Mouse (Mus musculus) cerebellum, adult (tissue): ENCODE measurements around the gene C1qbp.

Experiments used
- ATAC-seq: cut with Nextera tagmentation; 2 replicates; pipeline ENCODE4 v1.9.2; 2017; ENCODE audit warnings: mild to moderate bottlenecking, moderate library complexity, mixed read lengths; ENCODE audit not compliant: insufficient number of reproducible peaks, low FRiP score, low TSS enrichment

Gene C1qbp

DNA sequence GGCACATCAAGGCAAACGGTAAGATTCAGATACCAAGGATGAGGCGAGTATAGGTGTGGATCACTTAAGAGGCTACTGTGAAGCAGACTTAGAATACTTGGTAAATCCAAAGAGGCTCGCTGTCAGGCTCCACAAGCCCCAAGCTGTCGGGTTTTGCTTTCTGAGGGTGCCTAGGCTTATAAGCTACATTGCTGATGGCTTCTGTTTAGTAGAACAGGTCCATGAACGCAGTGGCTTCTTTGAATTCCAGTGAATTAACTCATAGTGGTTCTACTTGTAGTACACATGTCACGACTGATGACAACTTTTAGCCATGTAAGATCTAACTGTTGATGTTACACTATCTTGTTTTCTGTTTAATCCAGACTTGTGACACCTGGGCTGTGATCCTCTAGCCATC is 5.5 kb downstream of the C1qbp start:
- ATAC-seq: no peak

DNA sequence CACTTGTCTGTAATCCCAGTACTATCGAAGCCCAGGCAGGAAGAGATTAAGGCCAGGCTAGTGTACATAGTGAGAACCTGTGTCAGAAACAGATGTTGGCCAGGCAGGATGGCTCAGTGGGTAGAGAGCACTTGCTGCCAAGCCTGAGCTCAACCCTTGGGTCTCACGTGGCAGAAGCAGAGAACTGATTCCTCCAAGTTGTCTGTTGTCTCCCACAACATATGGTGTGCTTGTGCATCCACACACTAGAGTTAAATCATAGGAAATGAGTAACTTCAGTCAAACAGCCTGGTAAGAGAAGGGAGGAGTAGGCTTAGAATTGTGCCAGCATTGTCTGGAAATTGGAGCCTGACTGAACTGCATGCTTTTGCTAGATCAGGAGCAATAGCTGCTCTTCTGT is 7.6 kb downstream of the C1qbp start:
- ATAC-seq: no peak

DNA sequence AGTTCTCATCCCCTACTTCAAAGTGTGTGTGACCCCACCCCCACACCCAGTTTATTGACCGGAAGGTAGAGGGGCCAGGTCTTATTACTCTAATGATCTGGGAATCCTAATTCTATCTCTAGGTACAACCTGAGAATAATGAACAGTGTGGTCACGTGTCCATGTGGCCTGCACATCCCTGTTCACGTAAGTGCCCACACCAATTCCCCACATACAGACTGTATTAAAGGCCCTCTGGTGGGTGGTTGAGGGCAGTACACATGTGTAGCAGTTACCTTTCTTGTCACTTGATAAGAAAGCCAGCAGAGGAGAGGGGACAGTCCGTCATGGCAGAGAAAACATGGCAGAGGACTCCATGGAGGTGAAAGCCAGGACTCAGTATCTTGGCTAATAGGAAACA is 8.9 kb downstream of the C1qbp start:
- ATAC-seq: no peak

DNA sequence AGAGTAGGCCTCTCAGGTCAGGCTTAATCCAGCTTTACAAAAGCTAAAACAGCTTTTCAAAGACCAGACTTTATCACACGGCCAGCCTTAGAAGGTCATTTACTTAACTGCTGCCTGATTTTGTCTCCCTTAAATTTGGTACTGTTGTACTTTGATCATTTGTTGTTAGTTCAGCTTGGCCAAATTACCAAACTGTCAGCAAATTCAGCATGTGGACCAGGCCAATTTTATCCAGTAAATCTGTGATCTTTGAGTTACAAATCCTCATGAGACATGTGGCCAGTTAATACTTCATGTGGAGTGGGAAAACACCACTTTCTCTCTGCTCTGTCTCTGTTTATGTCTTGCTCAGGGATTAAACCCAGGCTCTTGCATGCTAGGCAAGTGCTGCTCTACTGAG is 10.2 kb downstream of the C1qbp start:
- no peak for ATAC-seq

DNA sequence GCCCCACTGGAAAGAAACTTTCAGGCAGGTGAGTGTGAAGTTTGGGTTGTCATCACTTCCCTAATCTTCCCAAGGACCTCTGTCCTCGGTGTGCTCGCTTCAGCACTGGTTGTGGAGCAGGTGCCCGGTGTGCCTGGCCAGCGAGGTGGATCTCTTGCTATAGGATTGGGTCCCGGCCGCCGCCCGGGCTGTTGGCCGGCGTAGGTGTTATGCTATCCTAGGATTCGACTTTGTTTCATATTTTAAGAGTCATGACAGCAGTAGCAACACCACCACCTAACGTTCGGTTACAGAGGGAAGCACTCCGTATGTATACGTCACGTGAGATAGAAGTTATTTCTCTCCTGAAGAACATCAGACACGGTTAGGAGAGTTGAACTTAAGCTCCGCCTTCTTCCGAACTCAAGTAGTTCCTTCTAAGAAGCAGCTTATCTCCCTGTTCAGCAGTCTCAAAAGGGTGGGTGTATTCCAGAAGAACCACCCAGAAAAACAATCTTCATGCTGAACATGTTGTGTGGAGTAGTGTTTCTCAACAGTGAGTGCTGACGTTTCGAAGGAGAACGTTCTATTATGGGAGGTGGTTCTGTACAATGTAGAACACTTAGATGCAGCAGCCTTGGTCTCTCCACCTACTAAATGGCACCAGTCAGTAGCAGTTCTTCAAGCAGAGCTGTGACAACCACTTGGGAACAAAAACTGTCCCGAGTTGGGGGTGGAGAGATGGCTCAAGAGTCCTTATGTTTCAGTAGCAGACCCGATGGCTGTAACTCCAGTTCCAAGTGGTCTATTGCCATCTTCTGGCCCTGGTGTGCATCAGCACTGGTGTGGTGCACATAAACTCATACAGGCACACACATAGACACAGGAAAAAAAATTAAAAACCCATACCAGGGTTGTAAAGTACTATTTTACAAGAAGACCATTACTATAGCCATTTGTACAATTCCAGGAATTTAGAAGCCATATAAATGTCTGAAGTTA is 12.0 kb downstream of the C1qbp start:
- peak; percentile 46; the same call in 1 of the 2 replicates for ATAC-seq

DNA sequence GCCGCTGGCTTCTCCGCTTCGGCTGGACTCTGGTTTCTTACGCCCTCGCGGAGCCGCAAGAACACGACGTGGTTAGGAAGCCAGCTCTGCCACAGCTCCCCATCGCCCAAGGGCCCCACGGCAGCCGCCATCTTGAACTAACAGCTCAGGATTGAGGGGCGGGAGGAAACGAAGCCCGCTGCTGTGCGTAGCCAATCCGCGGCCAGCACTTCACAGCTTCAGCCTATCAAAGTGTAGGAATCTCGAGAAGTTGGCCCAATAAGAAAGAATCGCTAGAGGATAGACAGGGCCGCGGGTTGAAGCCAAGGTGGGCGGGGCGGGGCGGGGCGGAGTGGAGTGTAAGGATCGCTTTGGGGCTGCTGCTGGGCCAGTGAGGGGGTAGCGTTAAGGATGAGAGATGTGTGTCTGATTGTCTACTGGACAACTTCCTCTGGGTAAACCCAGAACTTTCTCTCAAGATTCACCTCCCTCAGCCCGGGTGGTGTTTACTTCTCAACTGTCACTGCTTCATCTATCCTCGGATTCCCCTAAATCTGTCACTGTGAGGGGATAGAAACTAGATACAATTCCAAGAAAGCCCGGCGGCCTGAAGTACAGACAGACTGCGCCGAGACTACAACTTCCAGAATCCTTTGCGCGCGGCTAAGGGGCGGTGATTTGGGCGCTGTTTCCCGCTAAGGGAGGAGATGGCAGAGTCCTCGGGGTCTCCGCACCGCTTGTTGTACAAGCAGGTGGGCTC is 12.8 kb downstream of the C1qbp start, which contains the start of the genes Nup88 and Rpain:
Gene Nup88 (minus strand): TSS at position 153 of the 739 bp plus-strand sequence.
Gene Rpain (plus strand): TSS at position 393 of the 739 bp plus-strand sequence.
- ATAC-seq: peak; percentile 98

DNA sequence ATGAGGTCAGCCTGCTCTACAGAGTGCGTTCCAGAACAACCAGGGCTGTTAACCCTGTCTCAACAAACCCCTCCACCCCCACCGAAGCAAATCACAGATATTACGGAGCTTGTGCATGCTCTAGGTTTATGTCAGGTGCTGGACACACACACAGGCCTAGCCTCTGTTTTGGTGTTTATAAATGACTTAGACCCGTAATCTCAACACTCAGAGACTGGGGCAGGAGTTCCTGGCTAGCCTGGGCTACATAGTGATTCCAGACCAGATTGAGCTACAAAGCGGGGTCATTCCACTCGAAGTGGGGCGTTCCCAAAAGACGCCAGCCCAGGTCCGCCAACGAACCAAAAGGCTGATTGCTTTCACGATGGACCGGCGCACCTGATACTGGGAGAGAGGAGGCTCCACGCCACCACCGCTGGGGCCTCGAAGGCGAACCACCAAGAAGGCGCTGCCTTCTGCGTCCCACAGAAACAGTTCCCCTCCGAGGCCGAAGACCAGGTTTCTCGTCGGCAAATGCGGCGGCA is 13.5 kb downstream of the C1qbp start:
- ATAC-seq: peak; percentile 32; the same call in 1 of the 2 replicates

DNA sequence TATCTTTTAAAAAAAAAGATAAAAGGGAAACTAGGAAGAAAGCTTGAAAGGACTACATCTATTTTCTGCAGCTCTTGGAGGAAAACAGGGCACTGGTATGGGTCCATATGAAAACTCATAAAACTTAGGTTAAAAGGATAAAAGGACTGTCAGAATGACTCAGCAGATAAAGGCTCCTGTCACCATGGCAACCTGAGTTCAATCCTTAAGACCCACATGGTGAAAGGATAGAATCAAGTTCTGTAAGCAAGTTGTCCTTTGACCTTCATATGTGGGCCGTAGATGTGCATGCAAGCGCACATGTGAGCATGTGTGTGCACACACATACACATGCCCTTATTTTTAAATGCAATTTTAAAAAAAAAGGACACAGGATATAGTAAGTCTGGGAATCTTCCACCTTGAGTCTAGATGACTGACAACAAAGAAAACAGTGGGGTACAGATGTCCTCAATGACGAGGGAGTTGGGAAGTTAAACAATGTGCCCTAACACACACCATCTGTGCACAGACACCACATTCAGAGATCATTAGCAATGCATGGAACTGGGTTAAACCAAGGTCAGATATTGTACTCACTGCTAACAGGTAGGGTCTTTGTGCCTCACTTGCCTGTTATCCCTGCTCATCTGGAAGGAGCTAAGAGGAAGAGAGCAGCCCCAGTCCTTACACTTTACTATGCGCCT is 18.5 kb downstream of the C1qbp start:
- no peak for ATAC-seq

DNA sequence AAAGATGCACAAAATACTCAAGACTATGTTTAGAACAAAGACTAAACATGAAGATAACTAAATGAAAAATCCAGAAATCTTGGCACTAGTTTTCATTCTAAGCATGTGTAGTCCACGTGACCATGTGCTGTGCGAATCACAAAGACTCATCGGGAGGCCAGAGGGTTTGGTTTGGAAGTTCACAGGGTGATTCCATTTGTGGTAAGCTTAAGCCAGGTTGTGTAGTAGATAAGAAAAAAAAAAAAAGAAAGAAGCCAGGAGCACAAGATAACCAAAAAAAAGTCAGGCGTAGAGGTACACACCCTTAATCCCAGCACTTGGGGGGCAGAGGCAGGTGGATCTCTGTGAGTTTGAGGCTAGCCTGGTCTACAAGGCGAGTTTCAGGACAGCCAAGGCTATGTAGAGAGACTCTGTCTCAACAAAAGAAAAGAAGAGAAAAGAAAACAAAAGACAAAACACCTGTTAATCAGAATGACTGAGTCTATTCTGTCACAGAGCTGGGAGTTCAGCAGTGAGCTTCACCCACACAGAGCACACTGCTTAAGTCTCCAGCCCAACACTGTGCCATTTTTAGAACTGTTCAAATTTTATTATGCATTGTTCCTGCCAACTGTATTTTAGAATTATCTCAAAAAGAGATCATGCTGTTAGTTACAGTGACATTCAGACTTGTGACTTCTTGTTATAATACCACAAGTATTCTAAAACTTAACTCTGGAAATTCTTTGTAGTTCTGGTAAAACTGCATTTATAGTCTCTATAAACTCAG is 21.9 kb downstream of the C1qbp start:
- no peak for ATAC-seq

DNA sequence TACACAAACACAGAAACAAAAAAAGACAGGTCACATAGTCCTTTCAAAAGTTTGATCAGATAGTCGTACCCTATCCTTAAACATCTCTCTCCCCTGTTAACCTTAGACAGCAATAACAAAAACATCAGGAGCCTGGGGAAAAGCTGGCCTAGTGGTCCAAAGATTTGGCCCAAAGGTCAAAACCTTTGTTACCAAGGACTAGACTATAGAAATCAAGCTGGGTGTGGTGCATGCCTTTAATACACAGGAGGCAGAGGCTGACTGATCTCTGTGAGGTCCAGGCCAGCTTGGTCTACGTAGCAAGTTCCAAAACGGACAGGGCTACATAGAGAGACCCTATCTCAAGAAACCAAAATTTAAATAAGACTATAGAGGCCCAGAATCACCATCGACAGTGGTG is 28.1 kb downstream of the C1qbp start:
- ATAC-seq: no peak

DNA sequence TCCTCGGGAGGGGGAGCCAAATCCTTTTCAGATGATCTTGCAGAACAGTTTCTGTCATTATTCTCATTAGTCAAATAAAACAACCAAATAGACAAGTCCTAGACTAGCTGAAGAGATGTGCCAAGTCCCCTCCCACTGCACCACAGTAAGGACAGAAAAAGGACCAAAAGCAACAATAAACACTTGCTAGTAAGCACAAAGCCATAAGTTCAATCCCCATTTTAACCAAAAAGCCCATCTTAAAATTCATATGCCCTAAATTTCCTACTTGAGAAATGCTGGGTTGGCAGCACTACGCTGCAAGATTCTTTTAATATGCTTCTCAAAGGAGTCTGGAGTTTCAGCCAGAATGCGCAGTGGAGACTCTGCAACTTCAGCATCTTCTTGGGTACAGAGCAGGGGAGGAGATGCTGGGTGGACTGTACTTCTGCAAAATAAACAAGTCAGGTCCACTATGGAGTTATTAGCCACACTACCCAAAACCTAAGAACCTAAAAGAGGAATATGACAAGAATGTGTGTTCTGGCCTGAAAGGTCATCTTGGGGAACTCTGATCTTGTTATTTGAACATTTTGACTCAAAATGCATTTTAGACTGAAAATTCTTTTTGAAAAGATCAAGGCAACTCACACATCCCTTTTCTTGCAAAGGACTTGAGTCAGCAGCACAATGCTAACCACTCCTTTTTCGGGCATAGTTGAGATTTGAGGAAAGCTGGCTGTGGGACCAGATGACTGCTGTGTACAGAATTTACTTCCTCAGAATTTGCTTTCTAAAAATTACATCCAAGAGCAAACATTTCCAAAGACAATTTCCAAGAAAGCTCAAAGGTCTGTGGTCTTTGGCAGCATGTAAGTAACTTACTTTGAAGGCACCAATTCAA is 37.6 kb downstream of the C1qbp start:
- ATAC-seq: no peak

DNA sequence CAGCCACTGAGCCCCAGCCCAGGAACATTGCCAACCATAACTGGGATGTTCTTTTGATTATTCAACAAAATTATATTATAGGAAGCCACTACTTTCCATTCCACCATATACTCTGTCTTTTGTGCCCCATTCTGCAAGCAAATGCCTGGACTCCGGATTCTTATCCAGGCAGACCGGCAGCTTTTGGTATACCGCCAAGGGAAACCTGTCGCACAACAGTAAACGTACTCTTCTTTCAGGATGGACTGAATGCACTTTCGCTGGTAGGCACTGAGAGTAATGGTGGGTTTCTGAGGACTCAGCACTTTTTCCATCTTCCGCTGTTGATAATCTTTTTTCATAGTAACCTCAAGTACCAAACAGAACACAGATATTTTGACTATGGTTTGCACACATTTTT is 39.2 kb downstream of the C1qbp start:
- ATAC-seq: no peak

DNA sequence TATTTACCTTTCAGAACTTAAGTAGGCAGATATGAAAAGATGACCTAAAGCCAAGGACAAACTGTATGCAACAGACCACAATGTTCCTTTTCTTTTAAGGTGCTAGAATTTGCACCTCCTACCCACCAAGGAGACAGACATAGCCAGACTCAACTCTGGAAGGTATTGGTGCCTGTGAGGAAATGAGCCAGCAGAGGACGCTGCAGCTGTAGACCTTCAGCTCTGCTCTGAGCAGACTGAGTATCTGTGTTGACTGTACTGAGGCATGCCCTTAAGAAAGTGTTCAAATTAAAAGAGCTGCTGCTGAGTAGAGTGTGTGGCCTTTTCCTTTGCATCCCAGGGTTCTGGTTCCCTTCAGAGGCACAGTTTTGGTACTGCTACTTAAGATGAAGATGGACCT is 40.2 kb downstream of the C1qbp start:
- ATAC-seq: no peak

DNA sequence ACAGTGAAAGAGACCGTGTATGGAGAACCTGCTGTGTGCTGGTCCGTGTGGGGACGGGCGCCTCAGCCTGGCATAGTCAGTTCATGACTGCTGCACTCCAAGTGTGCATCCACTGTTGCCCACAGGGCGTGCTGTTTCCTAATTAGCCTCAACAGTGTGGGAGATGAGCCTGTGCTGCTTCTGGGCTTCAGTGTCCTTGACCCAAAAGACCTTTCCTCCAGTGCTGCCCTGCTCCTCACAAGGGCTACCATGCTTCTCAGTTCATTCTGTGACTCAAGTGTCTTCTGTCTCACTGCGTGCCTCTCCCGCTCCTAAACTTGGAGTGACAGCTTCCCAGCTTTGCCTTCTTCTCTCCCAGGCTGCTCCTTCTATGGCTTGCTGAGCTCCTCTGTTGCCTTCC is 47.5 kb downstream of the C1qbp start:
- ATAC-seq: no peak

DNA sequence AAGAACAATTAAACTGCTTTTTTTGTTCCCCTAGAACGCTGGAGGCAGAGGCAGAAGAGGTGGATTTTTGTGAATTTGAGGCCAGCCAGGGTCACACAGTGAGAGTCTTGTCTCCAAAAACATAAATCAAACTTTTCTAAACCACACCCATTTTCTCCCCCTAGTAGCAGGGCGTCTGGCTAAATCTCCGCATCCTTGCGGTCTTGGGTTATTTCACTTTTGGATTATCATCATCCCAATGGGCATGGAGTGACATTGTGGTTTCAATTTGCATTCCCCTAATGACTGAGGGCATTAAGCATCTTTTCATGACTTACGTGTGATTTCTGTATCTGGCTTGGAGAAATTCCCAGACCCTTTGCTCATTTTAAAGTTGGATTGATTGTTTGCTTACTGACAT is 51.4 kb downstream of the C1qbp start:
- ATAC-seq: no peak
